Mouse (Mus musculus) bone marrow, adult 2 months (tissue): ENCODE results near the gene Ptprn2.

Source experiments
- CTCF ChIP-seq: fragments of 200-500 bp; IDR thresholded peaks from 2 replicates; pipeline ENCODE4 v1.5.1; 2011; ENCODE audit warnings: low read length, control low read depth; ENCODE audit not compliant: control insufficient read depth, insufficient read depth
- POLR2A ChIP-seq: fragments of 200-500 bp; IDR thresholded peaks from 2 replicates; pipeline ENCODE4 v1.6.1; 2011; ENCODE audit warnings: low read depth, mild to moderate bottlenecking, control low read depth, low read length, borderline replicate concordance; ENCODE audit not compliant: control insufficient read depth

GRCm38 (mm10) chr12:116553361-116553760 lies 67.8 kb downstream of the Ptprn2 start:
- TF ChIP-seq CTCF (no peak), POLR2A (no peak)
